Mouse (Mus musculus) layer of hippocampus, postnatal 14 days (tissue): Measurements from ENCODE around the gene Tmem184b. TPM values are rescaled to one million over a fixed set of nuclear protein-coding genes. Genes with fewer than 3 reads are reported as not detected.

Experiments
- DNase-seq, 2 experiments: peaks; one replicate each; pipeline ENCODE4 v3.0.0; 2021 to 2022; ENCODE audit warnings: low spot score in 2 of 2, mixed read lengths in 1 of 2
- total RNA-seq, 2 experiments: library from RNA; stranded (reverse); gene quantifications; 2 replicates each; pipeline ENCODE4 v1.2.3; 2021

The Tmem184b gene
- total RNA-seq, 2 experiments from 2014 or later = 47.4 to 49.2 TPM

DNA sequence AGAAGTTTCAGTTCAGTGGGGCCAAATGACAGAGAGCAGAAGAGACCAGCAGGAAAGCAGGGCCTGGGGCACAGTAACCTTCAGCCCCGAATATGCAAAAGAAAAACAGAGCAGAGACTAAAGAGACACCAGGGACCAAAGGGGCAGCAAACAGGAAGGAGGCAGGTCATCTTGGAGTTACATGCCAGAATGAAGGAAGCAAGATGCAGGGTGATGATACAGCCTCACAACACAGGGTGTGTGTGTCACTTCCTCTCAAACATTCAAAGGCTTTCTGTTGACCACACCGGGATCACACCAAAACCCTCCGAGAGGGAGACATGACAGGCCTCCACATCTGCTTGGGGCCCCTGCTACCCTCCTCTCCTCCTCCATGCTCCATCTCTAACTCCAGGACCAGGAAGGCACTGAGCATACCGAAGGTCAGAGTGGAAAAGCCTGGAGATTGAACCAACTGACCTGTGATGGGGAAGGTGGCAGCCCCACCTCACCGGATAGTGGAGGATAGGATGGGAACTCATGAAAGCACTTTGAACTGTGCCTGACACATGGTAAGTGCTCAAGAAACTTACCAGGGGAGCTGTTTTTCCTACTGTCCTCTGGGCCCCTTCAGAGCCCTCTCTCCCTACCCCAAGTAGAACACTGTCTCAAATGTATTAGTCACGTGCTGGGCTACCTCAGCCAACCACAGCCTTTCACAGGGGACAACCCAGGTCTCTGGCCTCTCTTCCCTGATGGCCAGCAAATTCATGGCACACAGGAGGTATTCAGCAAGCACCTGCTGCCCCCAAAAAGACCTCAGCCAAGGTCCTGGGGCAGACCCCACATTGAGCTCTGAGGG lies 3.0 kb downstream of the Tmem184b start:
- no peak for DNase-seq

DNA sequence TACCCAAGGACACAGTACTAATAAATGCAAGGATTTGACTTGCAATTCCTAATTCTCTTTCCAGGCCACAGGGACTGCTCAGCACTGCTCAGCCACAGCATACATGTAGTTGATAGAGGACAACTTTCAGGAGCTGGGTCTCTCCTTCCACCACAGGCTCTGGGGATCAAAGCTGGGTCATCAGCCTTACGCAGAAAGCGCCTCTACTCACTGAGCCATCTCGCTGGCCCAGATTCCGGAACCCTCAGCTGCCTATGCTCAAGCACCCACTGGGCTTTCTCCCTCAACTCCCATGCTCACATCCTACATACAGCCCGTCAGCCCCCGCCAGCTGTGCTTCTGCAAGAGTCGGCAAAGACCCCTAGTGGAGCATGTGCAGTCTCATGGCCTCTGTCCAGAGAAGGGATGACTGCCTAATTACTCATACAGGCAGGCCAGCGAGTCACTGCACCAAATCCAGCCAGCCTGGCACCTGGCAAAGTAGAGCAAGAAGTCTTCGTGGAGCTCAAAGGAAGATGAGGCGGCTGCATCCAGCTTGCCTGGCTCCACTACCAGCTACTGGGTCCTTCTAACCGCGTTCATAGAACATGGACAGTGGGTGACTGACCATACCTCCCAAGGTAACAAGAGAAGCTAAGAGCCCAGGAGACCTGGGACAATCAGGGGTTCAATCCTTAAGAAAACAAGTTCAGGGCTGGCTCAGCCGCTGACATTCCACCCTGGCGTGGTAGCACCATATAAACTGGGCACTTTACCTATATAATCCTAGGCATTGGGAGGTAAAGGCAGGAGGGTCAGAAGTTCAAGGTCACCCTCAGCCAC lies 3.9 kb downstream of the Tmem184b start:
- no peak for DNase-seq

DNA sequence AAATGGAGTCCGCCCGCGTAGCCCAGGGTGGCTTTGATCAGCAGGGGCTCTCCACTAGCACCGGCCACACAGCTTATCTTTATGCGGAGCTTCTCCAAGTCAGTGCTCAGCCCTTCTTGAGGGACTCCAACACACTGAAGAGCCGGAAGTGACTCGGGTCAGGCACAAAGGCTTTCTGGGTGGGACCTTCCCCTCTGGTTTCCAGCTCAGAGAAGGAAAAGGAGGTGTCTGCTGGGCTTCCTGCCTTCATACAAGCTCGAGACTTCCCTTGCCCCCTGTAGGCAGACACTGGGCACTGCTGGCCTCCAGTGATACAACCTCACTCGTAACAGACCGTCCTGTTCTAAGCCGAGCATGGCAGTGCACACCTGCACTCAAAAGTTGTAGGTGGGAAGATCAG lies 6.6 kb downstream of the Tmem184b start:
- no peak for DNase-seq

DNA sequence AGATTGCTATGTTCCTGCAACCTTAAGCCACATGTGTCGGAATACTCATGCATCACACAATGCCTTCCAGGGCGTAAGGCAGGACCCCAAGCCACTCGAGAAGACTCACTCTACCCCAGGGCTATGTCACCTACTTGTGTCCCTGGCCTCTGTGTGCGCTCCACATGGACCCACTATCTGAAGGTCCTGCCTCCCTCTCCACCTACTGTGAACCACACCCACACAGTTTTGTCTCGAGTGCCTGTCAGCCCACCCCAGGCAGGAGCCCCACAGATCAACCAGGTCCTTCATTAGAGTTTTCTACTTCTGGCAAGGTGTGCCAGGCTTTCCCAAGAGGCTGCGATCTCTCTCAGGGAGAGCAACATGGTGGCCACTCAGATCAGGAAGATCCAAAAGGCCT lies 8.1 kb downstream of the Tmem184b start:
- no peak for DNase-seq

DNA sequence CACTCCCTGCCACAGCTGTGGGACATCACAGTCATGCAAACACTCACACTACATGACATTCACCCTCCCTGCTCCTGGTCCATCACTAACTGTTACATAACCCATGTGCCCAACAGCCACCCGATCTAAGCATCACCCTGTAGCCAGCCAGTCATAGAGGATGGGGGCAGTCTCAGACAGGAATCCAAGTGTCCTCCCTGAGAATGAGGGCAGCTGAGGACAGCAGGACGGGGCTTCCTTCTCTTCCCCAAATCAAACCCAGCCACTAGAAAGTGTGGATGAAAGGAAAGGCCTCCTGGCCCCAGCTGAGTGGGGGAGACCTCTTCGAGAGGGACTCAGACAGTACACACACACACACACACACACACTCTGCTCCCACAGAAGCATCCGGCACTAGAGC lies 8.5 kb downstream of the Tmem184b start:
- no peak for DNase-seq

DNA sequence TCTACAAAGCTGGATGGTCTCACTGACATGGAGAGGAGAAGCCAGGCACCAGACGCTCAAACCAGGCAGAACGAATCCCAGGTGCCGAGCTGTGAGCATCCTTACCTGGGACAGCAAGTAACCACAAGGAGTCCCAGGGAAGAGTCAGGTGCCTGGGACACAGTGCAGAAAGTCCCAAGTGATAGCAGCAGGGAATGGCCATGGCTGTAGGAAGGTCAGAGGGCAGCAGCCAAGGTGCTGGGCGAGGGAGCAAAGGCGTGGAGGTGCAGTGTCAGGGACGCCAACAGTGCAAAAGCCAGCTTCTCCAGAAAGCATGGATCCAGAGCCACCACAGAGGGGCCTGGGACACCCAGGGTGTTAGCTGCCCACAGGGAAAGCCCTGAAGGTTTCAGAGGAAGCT lies 10.3 kb downstream of the Tmem184b start:
- no peak for DNase-seq

DNA sequence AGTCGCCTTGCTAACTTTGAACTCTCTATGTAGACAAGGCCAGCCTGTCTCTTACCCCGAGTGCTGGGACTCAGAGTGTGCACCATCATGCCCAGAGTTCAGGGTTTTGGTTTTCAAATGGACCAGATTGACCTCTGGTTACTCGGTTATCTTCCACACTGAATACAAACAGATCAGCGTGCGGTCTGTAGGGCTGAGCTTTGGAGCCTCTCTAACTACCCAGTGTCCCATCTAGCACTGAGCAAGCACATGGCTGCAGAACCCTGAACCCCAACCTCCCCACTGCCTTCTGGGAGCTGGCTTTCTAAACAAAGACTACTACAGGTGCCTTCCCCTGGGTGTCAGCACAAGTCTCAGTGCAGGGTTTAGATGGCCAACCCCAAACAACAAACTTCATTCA lies 10.8 kb downstream of the Tmem184b start:
- no peak for DNase-seq

DNA sequence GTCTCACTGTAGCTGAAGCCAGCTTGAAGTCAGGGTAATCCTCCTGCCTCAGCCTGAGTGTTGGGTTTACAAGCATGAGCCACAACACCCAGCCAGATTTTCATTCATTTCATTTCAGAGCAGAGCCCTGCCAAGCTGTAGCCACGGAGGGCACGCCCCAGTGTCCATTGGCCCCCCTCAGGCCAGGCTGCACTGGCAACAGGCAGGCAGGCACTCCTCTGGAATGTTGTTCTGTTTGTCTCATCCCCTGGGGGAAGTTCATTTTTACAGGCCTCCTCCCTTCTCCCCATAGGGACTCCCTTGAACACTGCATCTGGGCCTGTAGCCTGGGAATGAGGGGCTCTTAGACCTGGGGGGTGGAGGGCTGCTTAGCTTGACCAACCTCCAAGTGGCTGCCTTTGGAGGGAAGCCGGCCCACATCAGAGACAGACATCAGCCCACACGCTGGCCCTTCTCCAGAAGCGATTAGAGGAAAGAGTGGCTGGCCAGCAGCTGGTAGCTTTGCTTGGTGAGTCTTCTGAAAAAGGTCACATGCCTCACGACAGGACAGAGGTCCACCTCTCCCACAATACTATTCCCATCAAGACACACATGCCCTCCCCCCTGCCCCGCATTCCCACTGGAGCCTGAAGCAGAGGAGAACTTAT lies 11.8 kb downstream of the Tmem184b start:
- peak in 1 of 2 experiments; percentile 46 for DNase-seq

DNA sequence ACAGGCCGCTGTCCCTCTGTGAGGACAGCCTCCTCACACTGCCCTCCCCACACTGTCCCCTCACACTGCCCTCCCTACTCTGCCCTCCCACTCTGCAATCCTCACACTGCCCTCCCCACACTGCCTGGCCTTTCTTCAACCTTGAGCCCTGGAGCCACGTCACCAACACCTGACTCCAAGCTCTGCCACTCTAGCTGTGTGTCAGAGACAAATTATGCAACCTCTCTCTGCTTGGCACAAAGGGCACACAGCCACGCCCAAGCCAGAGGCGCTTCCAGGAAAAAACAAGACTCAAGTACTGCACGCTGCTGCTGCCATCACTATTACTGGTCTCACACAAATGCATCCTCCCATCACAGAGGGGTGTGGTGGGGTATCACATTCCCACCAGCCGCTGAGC lies 12.9 kb downstream of the Tmem184b start:
- DNase-seq = no peak

DNA sequence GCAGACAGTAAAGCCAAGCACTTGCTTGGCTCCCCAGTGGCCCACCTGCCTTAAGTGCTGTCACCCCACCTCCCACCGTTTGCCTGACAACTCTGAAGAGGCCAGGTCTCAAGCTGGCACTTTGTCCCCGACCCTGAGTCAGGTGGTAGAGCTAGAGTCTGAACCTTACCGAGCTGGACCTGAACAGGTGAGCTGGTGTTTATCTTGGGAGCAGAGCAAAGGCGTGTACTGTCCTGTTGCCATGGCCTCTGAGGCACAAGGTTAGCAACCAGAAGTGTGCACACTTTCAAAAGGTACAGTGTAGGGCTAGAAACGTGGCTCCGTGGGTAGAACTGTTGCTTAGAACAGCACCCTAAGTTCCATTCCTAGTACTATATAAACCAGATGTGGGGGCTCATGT lies 15.2 kb downstream of the Tmem184b start:
- DNase-seq = no peak

DNA sequence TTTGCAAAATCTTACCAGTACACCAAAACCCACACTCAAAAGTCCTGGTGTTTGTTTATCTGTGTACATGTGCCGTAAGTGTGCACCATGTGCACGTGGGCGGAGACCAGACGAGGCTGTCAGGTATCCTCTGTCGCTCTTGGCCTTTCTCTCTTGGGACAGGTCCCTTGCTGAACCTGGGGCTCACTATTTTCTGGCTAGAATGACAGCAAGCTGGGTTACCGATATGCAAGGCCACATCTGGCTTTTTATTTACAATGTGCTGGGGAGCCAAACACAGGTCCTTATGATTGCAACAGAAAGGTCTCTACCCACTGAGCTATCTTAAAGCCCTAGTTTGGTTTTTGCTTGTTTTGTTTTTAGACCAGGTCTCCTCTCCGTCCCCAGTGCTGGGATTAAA lies 15.8 kb downstream of the Tmem184b start:
- no peak for DNase-seq

DNA sequence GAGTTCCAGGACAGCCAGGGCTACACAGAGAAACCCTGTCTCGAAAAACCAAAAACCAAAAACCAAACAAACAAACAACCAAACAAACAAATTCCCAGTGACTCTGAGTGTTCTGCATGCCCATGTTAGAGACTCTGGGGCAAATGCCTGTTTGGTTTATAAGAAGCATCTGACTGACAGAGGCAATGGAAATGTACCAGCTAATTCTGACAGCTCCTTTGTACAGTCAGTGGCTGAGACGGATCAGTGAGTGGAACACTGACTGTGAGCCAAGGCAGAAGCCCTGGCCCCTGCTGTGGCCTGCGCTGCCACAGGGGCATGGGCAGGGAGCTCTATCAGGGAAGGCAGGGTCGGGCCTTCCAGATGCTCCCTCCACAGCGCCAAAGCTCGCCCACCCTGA lies 16.3 kb downstream of the Tmem184b start:
- DNase-seq = no peak

DNA sequence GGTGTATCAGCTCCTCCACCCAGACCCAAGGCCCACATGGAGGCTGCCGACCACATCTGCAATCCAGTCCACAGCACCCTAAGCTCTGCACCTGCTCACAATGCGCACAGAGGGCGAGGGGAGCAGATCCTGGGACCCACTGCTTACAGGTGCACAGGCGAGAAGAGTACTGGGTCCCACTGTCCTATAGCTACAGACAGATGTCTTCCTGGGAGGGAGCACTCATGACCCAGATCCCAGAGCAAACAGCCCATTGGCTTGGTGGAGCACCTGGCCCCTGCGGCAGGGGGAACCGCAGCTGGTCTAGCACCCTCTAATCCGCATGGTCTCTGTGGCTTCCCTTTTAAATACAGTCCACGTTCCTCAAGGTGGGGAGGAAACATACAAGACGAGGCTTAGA lies 21.7 kb downstream of the Tmem184b start:
- DNase-seq = no peak

DNA sequence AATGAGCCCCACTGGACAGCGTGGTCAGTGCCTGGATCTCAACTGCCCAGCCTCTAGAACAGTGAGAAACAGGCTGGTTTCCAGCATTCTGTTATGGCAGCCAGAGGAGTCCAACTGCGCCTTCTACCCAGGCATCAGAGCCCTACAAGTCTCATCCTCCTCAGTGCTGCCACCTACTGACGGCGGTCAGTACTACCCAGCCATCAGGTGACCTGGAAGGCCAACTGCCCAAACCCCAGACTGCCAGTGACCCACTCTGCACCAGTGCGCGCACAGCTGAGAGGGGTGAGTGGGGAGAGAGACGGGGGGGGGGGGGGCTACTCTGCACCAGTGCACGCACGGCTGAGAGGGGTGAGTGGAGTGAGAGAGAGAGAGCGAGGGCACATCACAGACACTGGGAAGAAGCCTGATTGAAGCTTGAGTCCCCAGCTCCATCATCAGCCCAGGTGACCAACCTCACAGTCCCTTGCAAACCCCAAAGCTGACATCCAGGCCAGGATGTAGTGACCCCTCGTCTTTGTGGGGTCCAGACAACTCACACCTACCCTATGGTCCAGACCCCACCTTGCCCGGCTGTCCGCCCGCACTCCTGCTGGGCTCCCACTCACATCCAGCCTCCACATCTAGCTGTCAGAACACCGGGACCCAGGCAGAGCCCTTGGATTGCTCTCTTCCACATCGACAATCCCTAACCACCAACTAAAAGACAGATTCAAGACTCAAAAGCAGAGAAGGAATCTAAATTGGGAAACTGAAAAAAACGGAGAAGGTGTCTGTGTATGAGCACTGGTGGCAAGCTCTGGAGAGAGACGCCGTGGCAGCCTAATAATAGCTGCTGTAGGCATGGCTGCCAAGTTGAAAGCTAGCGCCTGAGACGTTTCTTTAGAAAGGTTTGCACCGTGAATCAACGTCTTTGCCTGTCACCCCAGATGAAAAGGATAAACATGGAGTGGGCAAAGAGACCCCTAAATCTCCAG lies 22.6 kb downstream of the Tmem184b start:
- DNase-seq = peak; percentile 45 to 47

DNA sequence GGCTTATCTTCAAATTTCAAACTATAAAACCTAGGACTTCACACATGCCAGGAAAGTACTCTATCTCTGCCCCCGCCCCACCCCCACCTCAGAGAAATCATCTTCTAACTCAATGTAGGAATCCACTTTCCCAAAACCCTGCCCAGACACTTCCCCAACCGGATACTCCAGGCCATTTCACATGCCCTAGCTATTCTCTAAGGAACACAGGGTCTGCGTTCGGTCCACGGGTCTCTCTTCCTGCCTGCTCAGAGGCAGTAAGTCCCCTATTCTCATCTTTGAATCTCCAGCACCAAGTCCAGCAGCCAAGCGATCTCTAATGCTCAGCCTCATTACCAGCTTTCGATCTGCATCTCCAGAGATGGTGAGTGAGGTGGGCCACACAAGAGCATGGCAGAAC lies 23.7 kb downstream of the Tmem184b start:
- DNase-seq = no peak

DNA sequence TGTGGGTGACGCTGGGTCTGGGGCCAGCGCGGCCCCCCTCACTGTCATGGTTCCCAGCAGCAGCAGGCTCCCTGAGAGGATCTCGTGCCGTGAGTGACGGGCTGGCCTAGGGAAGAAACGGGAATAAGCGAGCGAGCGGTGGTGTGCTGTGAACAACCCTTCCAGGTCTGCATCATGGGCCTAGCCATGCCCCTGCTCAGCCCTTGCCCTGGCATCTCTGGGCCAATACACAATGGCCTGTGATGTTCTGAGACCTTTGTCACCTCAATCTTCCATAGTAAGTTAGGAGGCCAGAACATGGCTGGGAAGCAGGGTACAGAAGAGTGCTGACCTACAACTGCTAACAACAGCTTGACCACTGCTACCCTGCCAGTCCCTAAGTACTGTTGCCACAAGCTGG lies 24.8 kb downstream of the Tmem184b start:
- no peak for DNase-seq

DNA sequence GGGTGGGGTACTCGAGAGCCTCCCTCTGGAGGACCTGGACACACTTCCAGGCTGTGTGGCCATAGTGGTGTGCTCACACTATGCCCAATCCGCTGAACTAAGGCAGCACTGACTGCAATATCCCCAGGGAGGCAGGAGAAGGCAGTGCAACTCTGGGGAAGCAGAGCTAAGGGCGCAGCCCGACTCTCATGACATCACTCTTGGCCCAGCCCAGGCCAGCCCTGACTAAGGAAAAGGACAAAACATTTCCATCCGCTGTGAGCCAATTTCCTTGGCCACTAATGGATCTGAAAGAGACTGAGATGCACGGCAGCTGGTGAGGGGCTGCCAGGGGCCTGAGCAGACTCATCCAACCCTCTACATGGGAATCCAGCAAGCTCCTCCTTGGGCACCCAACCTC lies 25.7 kb downstream of the Tmem184b start:
- peak; percentile 32 to 63 for DNase-seq

DNA sequence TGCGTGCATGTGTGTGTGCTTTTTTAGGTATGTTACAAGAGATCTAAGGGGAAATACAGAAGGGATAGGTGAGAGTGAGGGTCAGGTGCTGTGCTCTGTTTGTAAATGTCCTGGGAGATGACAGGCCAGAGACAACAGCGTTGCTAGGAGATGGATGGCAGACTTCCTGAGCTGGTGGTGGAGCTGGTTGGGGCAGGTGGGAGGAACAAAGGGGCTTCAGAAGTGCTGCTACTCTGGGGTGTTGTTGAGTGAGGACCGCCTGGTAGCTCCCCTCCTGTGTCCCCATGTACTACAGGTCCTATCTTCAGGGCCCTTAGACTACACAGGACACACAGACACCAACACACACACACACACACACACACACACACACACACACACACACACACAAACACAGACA lies 28.6 kb downstream of the Tmem184b start:
- no peak for DNase-seq

DNA sequence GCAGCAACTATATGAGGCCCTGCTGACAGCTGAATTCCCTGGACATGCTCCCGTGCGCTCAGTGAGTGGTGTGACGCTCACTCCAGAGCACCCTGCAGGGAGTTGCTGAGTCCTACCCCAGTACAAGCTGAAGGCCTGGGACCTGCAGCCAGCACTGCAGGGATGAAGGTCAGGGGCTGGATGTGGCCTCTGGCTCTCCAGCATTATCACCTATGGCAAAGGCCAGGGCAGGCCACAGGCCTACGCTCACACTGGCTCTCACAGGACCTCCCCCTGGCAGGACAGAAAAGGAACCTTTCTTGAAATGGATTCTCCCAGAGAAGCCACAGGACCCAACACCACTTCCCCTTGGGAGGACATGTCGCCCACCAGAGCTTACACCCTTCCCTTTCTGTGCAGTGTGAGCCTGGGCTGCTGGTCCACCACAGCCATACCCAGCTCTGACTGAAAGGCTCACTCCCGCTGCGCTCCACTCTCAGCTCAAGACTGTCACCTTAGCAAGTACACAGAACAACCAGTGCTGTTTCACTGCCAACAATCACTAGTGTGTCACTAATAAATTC lies 33.0 kb downstream of the Tmem184b start:
- no peak for DNase-seq
